Mouse (Mus musculus): ENCODE results near the gene Wwc2.

The Wwc2 gene

GRCm38 (mm10) chr8:47936386-47936785 lies 54.3 kb downstream of the Wwc2 start:
- DNase-seq: no peak

GRCm38 (mm10) chr8:47935461-47935860 lies 55.3 kb downstream of the Wwc2 start:
- no peak for DNase-seq

GRCm38 (mm10) chr8:47933087-47933486 lies 57.6 kb downstream of the Wwc2 start:
- DNase-seq: no peak

- DNase-seq: no peak
These were observed 58.5 kb downstream of the Wwc2 start for GRCm38 (mm10) chr8:47932028-47932790.

GRCm38 (mm10) chr8:47931371-47931770 lies 59.4 kb downstream of the Wwc2 start:
- DNase-seq: no peak

- no peak for DNase-seq
These were observed 61.1 kb downstream of the Wwc2 start for GRCm38 (mm10) chr8:47929615-47930014.

GRCm38 (mm10) chr8:47928604-47929185 lies 62.0 kb downstream of the Wwc2 start:
- DNase-seq: no peak

- no peak for DNase-seq
These were observed 65.8 kb downstream of the Wwc2 start for GRCm38 (mm10) chr8:47924921-47925320.

GRCm38 (mm10) chr8:47922816-47923215 lies 67.9 kb downstream of the Wwc2 start:
- no peak for DNase-seq

GRCm38 (mm10) chr8:47922011-47922410 lies 68.7 kb downstream of the Wwc2 start:
- DNase-seq: no peak

GRCm38 (mm10) chr8:47920575-47921144 lies 70.1 kb downstream of the Wwc2 start:
- DNase-seq: no peak

GRCm38 (mm10) chr8:47917060-47918035 lies 73.4 kb downstream of the Wwc2 start:
- DNase-seq: no peak

- no peak for DNase-seq
These were observed 75.2 kb downstream of the Wwc2 start for GRCm38 (mm10) chr8:47915521-47915920.

GRCm38 (mm10) chr8:47914946-47915345 lies 75.8 kb downstream of the Wwc2 start:
- no peak for DNase-seq

- DNase-seq: no peak
These were observed 76.6 kb downstream of the Wwc2 start for GRCm38 (mm10) chr8:47914161-47914560.

- DNase-seq: no peak
These were observed 77.1 kb downstream of the Wwc2 start for GRCm38 (mm10) chr8:47913621-47914020.

GRCm38 (mm10) chr8:47909681-47910080 lies 81.0 kb downstream of the Wwc2 start:
- no peak for DNase-seq

- no peak for DNase-seq
These were observed 83.7 kb downstream of the Wwc2 start for GRCm38 (mm10) chr8:47907056-47907455.

- no peak for DNase-seq
These were observed 84.6 kb downstream of the Wwc2 start for GRCm38 (mm10) chr8:47906142-47906541.

GRCm38 (mm10) chr8:47905256-47905655 lies 85.5 kb downstream of the Wwc2 start:
- no peak for DNase-seq

- no peak for DNase-seq
These were observed 86.7 kb downstream of the Wwc2 start for GRCm38 (mm10) chr8:47904004-47904403.

GRCm38 (mm10) chr8:47902704-47903103 lies 88.0 kb downstream of the Wwc2 start:
- DNase-seq: no peak

GRCm38 (mm10) chr8:47900361-47900760 lies 90.4 kb downstream of the Wwc2 start:
- DNase-seq: no peak
